Mouse (Mus musculus): ENCODE data around the gene Efr3b.

Efr3b gene

GRCm38 (mm10) chr12:4038061-4039041 lies at the start of gene Efr3b:
Gene Efr3b, minus strand, starts transcription at chr12:4038915.
- DNase-seq (ENCODE audit: low spot score) = peak; percentile 90

GRCm38 (mm10) chr12:4083441-4083840 lies 44.7 kb upstream of the Efr3b start:
- DNase-seq (ENCODE audit: low spot score) = no peak

GRCm38 (mm10) chr12:4082132-4083001 lies 43.7 kb upstream of the Efr3b start, which contains the start of gene Dnajc27:
Gene Dnajc27, plus strand, starts transcription at chr12:4082583.
- DNase-seq (ENCODE audit: low spot score) = peak; percentile 97

- DNase-seq (ENCODE audit: low spot score) = peak; percentile 83
Observed at GRCm38 (mm10) chr12:4080311-4080710, 41.6 kb upstream of the Efr3b start.

GRCm38 (mm10) chr12:4078069-4078468 lies 39.4 kb upstream of the Efr3b start:
- DNase-seq (ENCODE audit: low spot score) = no peak

- DNase-seq (ENCODE audit: low spot score) = no peak
Observed at GRCm38 (mm10) chr12:4076383-4076782, 37.7 kb upstream of the Efr3b start.

- no peak for DNase-seq (ENCODE audit: low spot score)
Observed at GRCm38 (mm10) chr12:4075407-4075806, 36.7 kb upstream of the Efr3b start.

- no peak for DNase-seq (ENCODE audit: low spot score)
Observed at GRCm38 (mm10) chr12:4071671-4072070, 33.0 kb upstream of the Efr3b start.

GRCm38 (mm10) chr12:4068551-4068950 lies 29.8 kb upstream of the Efr3b start:
- no peak for DNase-seq (ENCODE audit: low spot score)

GRCm38 (mm10) chr12:4066681-4067459 lies 28.2 kb upstream of the Efr3b start:
- no peak for DNase-seq (ENCODE audit: low spot score)

GRCm38 (mm10) chr12:4065944-4066343 lies 27.2 kb upstream of the Efr3b start:
- DNase-seq (ENCODE audit: low spot score) = no peak

- DNase-seq (ENCODE audit: low spot score) = no peak
Observed at GRCm38 (mm10) chr12:4065498-4065897, 26.8 kb upstream of the Efr3b start.

GRCm38 (mm10) chr12:4059683-4060082 lies 21.0 kb upstream of the Efr3b start:
- DNase-seq (ENCODE audit: low spot score) = no peak

GRCm38 (mm10) chr12:4058321-4058720 lies 19.6 kb upstream of the Efr3b start:
- DNase-seq (ENCODE audit: low spot score) = no peak

- no peak for DNase-seq (ENCODE audit: low spot score)
Observed at GRCm38 (mm10) chr12:4054845-4055244, 16.1 kb upstream of the Efr3b start.

- DNase-seq (ENCODE audit: low spot score) = no peak
Observed at GRCm38 (mm10) chr12:4053643-4054042, 14.9 kb upstream of the Efr3b start.

- DNase-seq (ENCODE audit: low spot score) = no peak
Observed at GRCm38 (mm10) chr12:4050861-4051425, 12.2 kb upstream of the Efr3b start.

- DNase-seq (ENCODE audit: low spot score) = no peak
Observed at GRCm38 (mm10) chr12:4048031-4048430, 9.3 kb upstream of the Efr3b start.

- DNase-seq (ENCODE audit: low spot score) = no peak
Observed at GRCm38 (mm10) chr12:4045992-4046391, 7.3 kb upstream of the Efr3b start.

GRCm38 (mm10) chr12:4042411-4042810 lies 3.7 kb upstream of the Efr3b start:
- no peak for DNase-seq (ENCODE audit: low spot score)

GRCm38 (mm10) chr12:4039046-4039445 lies 331 bp upstream of the Efr3b start:
- no peak for DNase-seq (ENCODE audit: low spot score)
